Mouse (Mus musculus) forebrain, embryonic 10.5 days (tissue): ENCODE measurements at regions not wholly inside any gene's neighbourhood (a gene's known extent, or its start where the extent isn't known, plus 50 kb on each side); places are given as distances from the start of the nearest gene placed in this dataset.

ENCODE experiments used
- DNase-seq: peaks from one replicate; pipeline ENCODE4 v3.0.0-alpha.2; 2017; ENCODE audit warnings: low spot score; ENCODE audit errors: extremely low spot score
- H3K27ac ChIP-seq: fragments of 300-500 bp; sonication (generic); 2 replicates; pipeline ENCODE4 v1.5.1; 2016; ENCODE audit warnings: mild to moderate bottlenecking
- H3K27me3 ChIP-seq: fragments of 300-500 bp; sonication (generic); 2 replicates; pipeline ENCODE4 v1.6.1; 2016; ENCODE audit warnings: mild to moderate bottlenecking; ENCODE audit not compliant: poor library complexity, severe bottlenecking
- H3K36me3 ChIP-seq: fragments of 300-500 bp; sonication (generic); replicated peaks from 2 replicates; pipeline ENCODE4 v1.6.1; 2016; ENCODE audit warnings: mild to moderate bottlenecking, moderate library complexity
- H3K4me1 ChIP-seq: fragments of 300-500 bp; sonication (generic); 2 replicates; pipeline ENCODE4 v1.6.1; 2016
- H3K4me3 ChIP-seq: fragments of 300-500 bp; sonication (generic); 2 replicates; pipeline ENCODE4 v1.5.1; 2016; ENCODE audit warnings: mild to moderate bottlenecking, moderate library complexity
- H3K9me3 ChIP-seq: fragments of 300-500 bp; sonication (generic); 2 replicates; pipeline ENCODE4 v1.6.1; 2016; ENCODE audit warnings: mild to moderate bottlenecking, moderate library complexity
- WGBS: fragments of 180-500 bp; shearing (Covaris S2); methylation state at CpG from one replicate; pipeline ENCODE4 v1.1.7; 2016; 5-methylcytosine and 5-hydroxymethylcytosine counted together

GRCm38 (mm10) chr3:74657170-74657569, 507.7 kb downstream of the Zbbx start:
- H3K27ac ChIP-seq = no peak overlapping the region
- no peaks in the 10 kb centered on the region for H3K9me3 ChIP-seq
- H3K4me1 ChIP-seq = no peaks in the 10 kb centered on the region
- H3K27me3 ChIP-seq = no peaks in the 10 kb centered on the region
- H3K4me3 ChIP-seq = no peak overlapping the region
- H3K36me3 ChIP-seq = no peaks in the 10 kb centered on the region
- DNase-seq = no peak

DNA sequence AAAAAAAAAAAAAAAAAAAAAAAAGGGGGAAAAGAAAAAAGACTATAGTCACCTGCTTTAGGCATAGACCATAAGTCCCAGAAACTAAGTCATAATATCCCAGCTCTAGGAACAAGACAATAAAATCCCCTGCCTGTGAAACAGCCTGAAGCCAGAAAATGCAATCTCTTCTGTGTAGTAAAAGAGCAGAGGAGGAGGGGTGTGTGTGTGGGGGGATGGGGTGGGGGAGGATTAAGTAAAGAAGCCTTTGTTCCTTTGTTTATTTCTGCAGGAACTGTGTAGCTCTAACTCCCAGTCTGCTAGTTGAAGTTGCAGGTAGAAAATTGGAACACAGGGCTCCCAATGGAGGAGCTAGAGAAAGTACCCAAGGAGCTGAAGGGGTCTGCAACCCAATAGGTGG, 532.2 kb downstream of the Zbbx start:
- Histone ChIP-seq H3K36me3 (no peaks in the 10 kb centered on the region), H3K4me3 (no peak overlapping the region), H3K27ac (0 out of 2 replicates have a peak overlapping the region, but pooled peaks have one; percentile 35), H3K9me3 (no peaks in the 10 kb centered on the region), H3K27me3 (no peaks in the 10 kb centered on the region), H3K4me1 (peaks cover 4% of the 10 kb centered on the region; the same call in 1 of the 2 replicates)
- DNase-seq = no peak

GRCm38 (mm10) chr3:74601328-74602007, 563.4 kb downstream of the Zbbx start:
- Histone ChIP-seq H3K27ac (no peak overlapping the region), H3K9me3 (no peaks in the 10 kb centered on the region), H3K4me3 (no peak overlapping the region), H3K36me3 (no peaks in the 10 kb centered on the region), H3K4me1 (no peaks in the 10 kb centered on the region), H3K27me3 (no peaks in the 10 kb centered on the region)
- 89% methylated on average over 1 of the region's 1 CpGs for WGBS
- DNase-seq = no peak

- H3K27me3 ChIP-seq = no peaks in the 10 kb centered on the region
- WGBS = 82% methylated on average over 3 of the region's 3 CpGs
- no peak for DNase-seq
- no peaks in the 10 kb centered on the region for H3K36me3 ChIP-seq
- no peak overlapping the region for H3K4me3 ChIP-seq
- no peaks in the 10 kb centered on the region for H3K9me3 ChIP-seq
- no peaks in the 10 kb centered on the region for H3K4me1 ChIP-seq
- H3K27ac ChIP-seq = no peak overlapping the region
These were observed 576.0 kb downstream of the Zbbx start for GRCm38 (mm10) chr3:74588703-74589362.

DNA sequence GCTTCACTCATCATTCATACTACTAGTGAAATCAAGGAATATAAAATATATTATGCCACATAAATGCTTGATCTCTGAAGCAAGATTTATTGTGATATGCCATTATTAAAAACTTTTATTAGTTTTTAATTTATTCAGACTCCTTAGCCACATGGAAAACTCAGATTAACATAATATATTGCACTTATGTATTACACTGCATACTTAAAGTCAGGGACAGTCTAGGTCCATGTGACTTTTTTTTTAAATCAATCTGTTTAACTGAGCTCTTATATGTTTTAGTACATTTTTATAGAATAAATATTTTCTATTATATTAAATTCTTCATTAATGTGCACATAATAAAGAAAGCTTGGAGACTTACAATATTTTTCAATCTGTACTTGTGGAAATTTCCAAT, 599.7 kb downstream of the Zbbx start:
- Histone ChIP-seq H3K4me1 (no peaks in the 10 kb centered on the region), H3K27ac (no peak overlapping the region)

GRCm38 (mm10) chr3:74534795-74535194, 630.0 kb downstream of the Zbbx start:
- H3K27me3 ChIP-seq = no peaks in the 10 kb centered on the region
- no peaks in the 10 kb centered on the region for H3K36me3 ChIP-seq
- no peak for DNase-seq
- no peaks in the 10 kb centered on the region for H3K9me3 ChIP-seq
- H3K4me1 ChIP-seq = no peaks in the 10 kb centered on the region
- 92% methylated on average over 4 of the region's 4 CpGs for WGBS
- H3K4me3 ChIP-seq = no peak overlapping the region
- no peak overlapping the region for H3K27ac ChIP-seq

More for the DNA sequence above, 599.7 kb downstream of the Zbbx start:
- no peaks in the 10 kb centered on the region for H3K36me3 ChIP-seq
- H3K9me3 ChIP-seq = no peaks in the 10 kb centered on the region
- no peaks in the 10 kb centered on the region for H3K27me3 ChIP-seq
- no peak for DNase-seq
- no peak overlapping the region for H3K4me3 ChIP-seq

DNA sequence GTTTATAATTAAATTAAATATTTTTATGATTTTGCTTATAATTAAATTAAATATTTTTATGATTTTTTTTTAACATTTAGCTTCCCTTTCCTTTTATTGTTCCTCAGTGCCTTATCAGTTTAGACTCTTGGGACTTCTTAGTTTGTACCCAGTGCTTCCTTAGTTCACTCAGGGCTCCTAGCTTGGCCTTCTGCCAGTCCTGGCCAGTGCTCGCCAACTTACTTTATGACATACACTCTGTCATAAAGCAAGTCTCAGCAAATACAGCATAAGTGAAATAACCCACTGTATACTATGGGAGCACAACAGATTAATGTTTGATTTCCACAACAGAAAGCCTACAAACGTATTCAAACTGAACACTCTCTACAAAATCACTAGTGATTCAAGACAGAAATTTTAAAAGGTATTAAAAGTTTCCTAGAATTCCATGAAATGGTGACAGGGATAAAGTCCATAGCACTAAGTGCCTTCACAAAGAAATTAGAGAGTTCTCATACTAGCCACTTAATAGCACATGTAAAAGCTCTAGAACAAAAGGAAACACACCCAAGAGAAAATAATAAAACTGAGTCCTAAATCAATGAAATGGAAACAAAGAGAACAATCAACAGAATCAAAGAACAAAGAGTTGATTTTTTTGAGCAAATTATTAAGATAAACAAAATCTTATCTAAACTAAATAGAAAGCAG, 630.7 kb downstream of the Zbbx start:
- Histone ChIP-seq H3K36me3 (no peaks in the 10 kb centered on the region), H3K4me1 (no peaks in the 10 kb centered on the region), H3K9me3 (no peaks in the 10 kb centered on the region), H3K27ac (no peak overlapping the region), H3K4me3 (no peak overlapping the region), H3K27me3 (no peaks in the 10 kb centered on the region)
- WGBS = 87% methylated on average over 2 of the region's 2 CpGs
- DNase-seq = no peak

DNA sequence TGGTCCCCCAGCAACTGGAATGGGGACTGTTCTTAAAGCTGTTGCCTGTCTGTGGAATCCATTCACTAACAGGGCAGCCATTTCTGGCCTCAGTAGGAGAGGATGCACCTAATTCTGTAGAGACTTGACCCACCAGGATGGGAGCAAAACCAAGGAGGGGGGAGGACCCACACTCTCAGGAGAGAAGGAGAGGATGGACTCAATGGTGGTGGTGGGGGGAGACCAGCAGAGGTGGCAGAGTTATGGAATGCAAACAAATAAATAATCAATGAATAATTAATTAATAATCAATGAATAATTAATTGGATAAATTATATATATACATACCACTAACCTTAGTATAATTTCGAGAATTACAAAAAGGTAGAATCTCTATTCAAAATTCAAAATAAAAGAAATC, 681.1 kb downstream of the Zbbx start:
- WGBS = 76% methylated on average over 1 of the region's 1 CpGs
- no peak overlapping the region for H3K27ac ChIP-seq
- no peaks in the 10 kb centered on the region for H3K27me3 ChIP-seq
- H3K36me3 ChIP-seq = no peaks in the 10 kb centered on the region
- no peaks in the 10 kb centered on the region for H3K4me1 ChIP-seq
- H3K4me3 ChIP-seq = no peak overlapping the region
- no peak for DNase-seq
- H3K9me3 ChIP-seq = no peaks in the 10 kb centered on the region
